Comparison of ENCODE assay signal across 27 mouse cellular contexts in the genomic region with DNA sequence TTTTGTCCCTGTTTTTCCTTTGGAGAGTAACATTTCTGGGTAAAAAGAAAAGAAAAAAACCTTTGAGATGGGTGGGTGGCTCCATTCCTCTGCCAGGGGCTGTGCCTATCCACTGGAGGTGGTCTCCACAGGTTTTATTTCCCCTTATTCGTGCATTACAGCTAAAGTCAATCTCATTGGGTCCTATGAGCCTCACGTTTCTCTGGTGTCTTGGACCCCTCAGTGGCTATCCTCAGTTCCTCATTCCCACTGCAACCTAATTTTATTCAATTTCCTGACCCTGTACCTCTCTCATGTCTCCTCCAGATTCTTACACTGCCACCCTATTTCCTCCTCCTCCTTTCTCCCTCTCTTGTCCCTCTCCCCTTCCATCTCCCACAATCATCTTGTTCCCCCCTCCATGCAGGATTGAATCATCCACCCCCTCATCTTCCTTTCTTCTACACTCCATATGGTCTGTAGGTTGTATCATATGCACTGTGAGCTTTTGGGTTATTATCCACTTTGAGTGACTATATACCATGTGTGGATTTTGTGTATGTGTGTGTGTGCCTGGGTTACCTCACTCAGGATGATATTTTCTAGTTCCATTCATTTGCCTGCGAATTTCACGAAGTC. TPM values are rescaled to one million over a fixed set of nuclear protein-coding genes. Genes with fewer than 3 reads are reported as not detected.
"Had no signal": no experiment of that assay in that cellular context is flagged by ENCODE, and none has a peak within 500 bp of the region (broad histone marks: within the 10 kb centered on the region; RNA-seq: fewer than 3 reads in every experiment).

No protein-coding gene starts in this region.

- DNase-seq: lung, adult 18-20 months; lung, embryonic 14.5 days; lung, postnatal 10 days; lung, postnatal 4 days; midbrain, embryonic 14.5 days; retina, postnatal 1 day; right cerebral cortex, postnatal 14 days; right cerebral cortex, postnatal 4 days; spleen, adult 18-20 months; thymus, adult 2 months; thymus, postnatal 25 days; thymus, postnatal 4 days had no signal

- H3K4me1 ChIP-seq: midbrain, embryonic 10.5 days; midbrain, embryonic 12.5 days; neural tube, embryonic 13.5 days; neural tube, embryonic 15.5 days had no signal

- H3K9me3 ChIP-seq: midbrain, embryonic 10.5 days; midbrain, embryonic 12.5 days; neural tube, embryonic 13.5 days; neural tube, embryonic 15.5 days had no signal

- H3K9ac ChIP-seq: lung, embryonic 14.5 days; midbrain, embryonic 12.5 days; neural tube, embryonic 13.5 days; neural tube, embryonic 15.5 days had no signal

- H3K27me3 ChIP-seq: midbrain, embryonic 12.5 days; neural tube, embryonic 13.5 days; neural tube, embryonic 15.5 days had no signal

- ATAC-seq: midbrain, embryonic 16.5 days had no signal

- H3K36me3 ChIP-seq: midbrain, embryonic 10.5 days; midbrain, embryonic 12.5 days; neural tube, embryonic 13.5 days; neural tube, embryonic 15.5 days had no signal

- H3K4me2 ChIP-seq: lung, embryonic 14.5 days; midbrain, embryonic 12.5 days; neural tube, embryonic 13.5 days; neural tube, embryonic 15.5 days had no signal

- H3K27ac ChIP-seq: midbrain, embryonic 10.5 days; midbrain, embryonic 12.5 days; neural tube, embryonic 13.5 days; neural tube, embryonic 15.5 days had no signal

- H3K4me3 ChIP-seq: midbrain, embryonic 10.5 days; midbrain, embryonic 12.5 days; myocyte; neural tube, embryonic 13.5 days; neural tube, embryonic 15.5 days had no signal

RNA-seq across cellular contexts. Expression of gene Atp6v1g3, which starts 17.3 kb away (rescaled TPM):
- total RNA-seq: megakaryocyte-erythroid progenitor cell, adult 5-6 weeks had no signal
- polyA plus RNA-seq: liver, embryonic 16.5 days; lung, embryonic 14.5 days; lung, embryonic 16.5 days; midbrain, embryonic 10.5 days; midbrain, embryonic 12.5 days; midbrain, embryonic 14.5 days; midbrain, embryonic 16.5 days; neural tube, embryonic 11.5 days; neural tube, embryonic 13.5 days; neural tube, embryonic 15.5 days; small intestine, adult 2 months; stomach, embryonic 14.5 days; stomach, embryonic 16.5 days; testis, adult 2 months; urinary bladder, adult 2 months had no signal
